Mouse (Mus musculus) hindbrain, postnatal 0 days (tissue): ENCODE data around the gene Tmem63a. TPM values are rescaled to one million over a fixed set of nuclear protein-coding genes. Genes with fewer than 3 reads are reported as not detected.

Experiments used
- ATAC-seq: fragments of 200-750 bp; cut with Nextera tagmentation; 2 replicates; pipeline ENCODE4 v1.8.0; 2017; ENCODE audit warnings: mild to moderate bottlenecking, moderate TSS enrichment, moderate library complexity
- DNase-seq: peaks from one replicate; pipeline ENCODE4 v3.0.0-alpha.2; 2015; ENCODE audit warnings: low spot score
- H3K27ac ChIP-seq: fragments of 300-500 bp; sonication (generic); 2 replicates; pipeline ENCODE4 v1.5.1; 2014; ENCODE audit warnings: mild to moderate bottlenecking
- H3K27me3 ChIP-seq: fragments of 300-500 bp; sonication (generic); 2 replicates; pipeline ENCODE4 v1.6.1; 2014; ENCODE audit warnings: low read length, mixed read lengths; ENCODE audit not compliant: insufficient read depth
- H3K36me3 ChIP-seq: fragments of 300-500 bp; sonication (generic); 2 replicates; pipeline ENCODE4 v1.6.1; 2014; ENCODE audit warnings: low read length, mixed read lengths; ENCODE audit not compliant: insufficient read depth
- H3K4me1 ChIP-seq: fragments of 300-500 bp; sonication (generic); 2 replicates; pipeline ENCODE4 v1.6.1; 2014; ENCODE audit warnings: antibody characterized with exemption, low read length, mixed read lengths; ENCODE audit not compliant: insufficient read depth
- H3K4me2 ChIP-seq: fragments of 300-500 bp; sonication (generic); 2 replicates; pipeline ENCODE4 v1.6.1; 2014; ENCODE audit warnings: low read depth, mild to moderate bottlenecking, low read length, moderate library complexity, mixed read lengths
- H3K4me3 ChIP-seq: fragments of 300-500 bp; sonication (generic); 2 replicates; pipeline ENCODE4 v1.5.1; 2014; ENCODE audit warnings: low read length
- H3K9ac ChIP-seq: fragments of 300-500 bp; sonication (generic); replicated peaks from 2 replicates; pipeline ENCODE4 v1.6.1; 2014; ENCODE audit warnings: mild to moderate bottlenecking, low read length, moderate library complexity, mixed read lengths
- H3K9me3 ChIP-seq: fragments of 300-500 bp; sonication (generic); 2 replicates; pipeline ENCODE4 v1.6.1; 2016; ENCODE audit warnings: low read length, mixed read lengths
- CTCF ChIP-seq: IDR thresholded peaks from 2 replicates; pipeline ENCODE4 v1.5.1; 2016; ENCODE audit warnings: antibody characterized with exemption, control low read depth, low read depth
- WGBS: fragments of 180-500 bp; shearing (Covaris S2); extraction: QIAGEN DNeasy Blood & Tissue Kit; methylation state at CpG from one replicate; pipeline ENCODE4 v1.1.7; 2014; 5-methylcytosine and 5-hydroxymethylcytosine counted together
- polyA plus RNA-seq: library from polyadenylated mRNA; unstranded; fragments of >200 nt; fragmentation: Nextera tagmentation; extraction: Ambion mirVana; gene quantifications from 2 replicates; pipeline ENCODE4 v1.2.1, GENCODE M21; 2015
- total RNA-seq: library from RNA; depleted of rRNA; stranded (reverse); fragments of >200 nt; gene quantifications from 2 replicates; pipeline ENCODE4 v1.2.3, GENCODE M21; 2014

The Tmem63a gene
- total and polyA plus RNA-seq, 2 experiments from 2014 or later: 3.0 to 5.4 TPM

DNA sequence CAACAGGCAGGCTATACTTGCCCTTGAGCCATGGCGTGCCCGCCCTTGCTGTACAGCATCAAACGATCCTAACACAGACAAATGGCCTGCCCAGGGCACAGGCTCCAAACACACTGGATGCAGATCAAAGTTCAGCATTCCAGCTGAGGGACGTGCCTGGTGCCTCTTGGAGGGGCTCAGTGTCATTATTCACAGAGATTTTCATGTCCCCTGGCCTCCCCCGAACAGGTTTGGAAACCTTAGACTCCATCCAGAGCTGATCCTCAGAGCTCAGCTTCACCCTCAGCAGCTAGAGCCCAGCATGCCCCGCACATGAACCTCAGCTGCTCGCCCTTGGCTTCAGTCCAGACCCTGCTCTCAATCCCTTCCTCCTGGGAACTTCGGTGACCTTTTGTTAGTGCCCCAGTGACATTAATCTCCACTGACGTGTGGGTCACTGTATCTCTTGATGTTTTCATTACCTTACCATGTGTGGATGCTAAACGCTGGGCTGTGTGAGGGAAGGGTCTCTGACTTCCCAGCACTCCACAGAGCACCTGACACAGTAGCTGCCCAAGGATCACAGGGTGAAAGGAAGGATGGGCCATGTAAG lies 58.5 kb downstream of the Tmem63a start:
- H3K9me3 ChIP-seq: no peaks in the 10 kb centered on the region
- no peaks in the 10 kb centered on the region for H3K4me1 ChIP-seq
- 40% methylated on average over 10 of the region's 10 CpGs for WGBS
- TF ChIP-seq CTCF: no peak
- H3K9ac ChIP-seq: no peak overlapping the region
- DNase-seq: no peak
- H3K4me2 ChIP-seq: no peak overlapping the region
- no peak for ATAC-seq
- no peak overlapping the region for H3K4me3 ChIP-seq
- no peaks in the 10 kb centered on the region for H3K36me3 ChIP-seq
- no peaks in the 10 kb centered on the region for H3K27me3 ChIP-seq
- H3K27ac ChIP-seq: no peak overlapping the region

GRCm38 (mm10) chr1:181001217-181001616 lies 59.1 kb downstream of the Tmem63a start:
- Histone ChIP-seq H3K27me3 (no peaks in the 10 kb centered on the region), H3K27ac (no peak overlapping the region), H3K9me3 (no peaks in the 10 kb centered on the region), H3K36me3 (no peaks in the 10 kb centered on the region), H3K4me3 (no peak overlapping the region), H3K4me2 (no peak overlapping the region), H3K9ac (no peak overlapping the region), H3K4me1 (no peaks in the 10 kb centered on the region)
- TF ChIP-seq CTCF: no peak
- 89% methylated on average over 3 of the region's 3 CpGs for WGBS
- ATAC-seq (no peak), DNase-seq (no peak)

GRCm38 (mm10) chr1:181001621-181002020 lies 59.5 kb downstream of the Tmem63a start:
- TF ChIP-seq CTCF: no peak
- no peaks in the 10 kb centered on the region for H3K27me3 ChIP-seq
- H3K9ac ChIP-seq: no peak overlapping the region
- no peak for DNase-seq
- no peak overlapping the region for H3K4me2 ChIP-seq
- no peaks in the 10 kb centered on the region for H3K9me3 ChIP-seq
- no peak for ATAC-seq
- no peaks in the 10 kb centered on the region for H3K36me3 ChIP-seq
- H3K4me1 ChIP-seq: no peaks in the 10 kb centered on the region
- H3K27ac ChIP-seq: no peak overlapping the region
- 96% methylated on average over 3 of the region's 3 CpGs for WGBS
- H3K4me3 ChIP-seq: no peak overlapping the region

GRCm38 (mm10) chr1:181003790-181004189 lies 61.6 kb downstream of the Tmem63a start:
- WGBS: 75% methylated on average over 2 of the region's 2 CpGs
- no peak for TF ChIP-seq CTCF
- no peaks in the 10 kb centered on the region for H3K36me3 ChIP-seq

GRCm38 (mm10) chr1:181005331-181005730 lies 63.2 kb downstream of the Tmem63a start:
- no peak overlapping the region for H3K9ac ChIP-seq
- H3K27me3 ChIP-seq: no peaks in the 10 kb centered on the region
- H3K36me3 ChIP-seq: no peaks in the 10 kb centered on the region
- no peak for TF ChIP-seq CTCF
- no peak for DNase-seq
- no peak for ATAC-seq
- no peak overlapping the region for H3K27ac ChIP-seq
- no peak overlapping the region for H3K4me2 ChIP-seq
- H3K4me3 ChIP-seq: no peak overlapping the region
- no peaks in the 10 kb centered on the region for H3K9me3 ChIP-seq
- H3K4me1 ChIP-seq: no peaks in the 10 kb centered on the region
- WGBS: 87% methylated on average over 8 of the region's 8 CpGs

More at GRCm38 (mm10) chr1:181003790-181004189, 61.6 kb downstream of the Tmem63a start:
- H3K4me3 ChIP-seq: no peak overlapping the region
- H3K9ac ChIP-seq: no peak overlapping the region
- DNase-seq (no peak), ATAC-seq (no peak)
- no peaks in the 10 kb centered on the region for H3K27me3 ChIP-seq
- no peaks in the 10 kb centered on the region for H3K4me1 ChIP-seq
- no peak overlapping the region for H3K27ac ChIP-seq
- H3K9me3 ChIP-seq: no peaks in the 10 kb centered on the region
- no peak overlapping the region for H3K4me2 ChIP-seq

- Histone ChIP-seq H3K9ac (no peak overlapping the region), H3K4me2 (no peak overlapping the region), H3K4me1 (no peaks in the 10 kb centered on the region), H3K27me3 (no peaks in the 10 kb centered on the region), H3K36me3 (no peaks in the 10 kb centered on the region), H3K4me3 (no peak overlapping the region), H3K9me3 (no peaks in the 10 kb centered on the region), H3K27ac (no peak overlapping the region)
- WGBS: 87% methylated on average over 6 of the region's 6 CpGs
- DNase-seq (no peak), ATAC-seq (no peak)
- TF ChIP-seq CTCF: no peak
Observed at GRCm38 (mm10) chr1:181007831-181008230, 65.7 kb downstream of the Tmem63a start.

DNA sequence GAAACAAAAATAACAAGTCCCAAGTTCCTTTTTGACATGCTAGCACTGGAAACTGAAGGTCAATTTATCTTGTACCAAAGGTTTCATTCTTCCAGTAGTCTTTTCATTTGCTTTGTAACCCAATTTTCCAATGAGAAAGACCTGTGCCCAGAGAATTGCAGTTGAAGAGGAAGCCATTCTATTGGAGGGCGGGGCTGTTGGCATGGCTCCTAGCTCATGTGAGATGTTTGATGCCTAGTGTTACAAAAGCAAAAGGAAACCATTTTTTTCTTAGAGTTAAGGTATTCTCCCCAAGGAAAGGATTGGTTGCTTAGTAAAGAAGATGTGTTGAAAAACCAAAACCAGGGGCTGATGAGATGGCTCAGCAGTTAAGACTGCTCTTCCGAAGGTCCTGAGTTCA lies 66.1 kb downstream of the Tmem63a start:
- ATAC-seq: no peak
- H3K4me2 ChIP-seq: no peak overlapping the region
- no peak overlapping the region for H3K4me3 ChIP-seq
- TF ChIP-seq CTCF: no peak
- no peak overlapping the region for H3K9ac ChIP-seq
- no peak for DNase-seq
- no peaks in the 10 kb centered on the region for H3K36me3 ChIP-seq
- H3K9me3 ChIP-seq: no peaks in the 10 kb centered on the region
- H3K27me3 ChIP-seq: no peaks in the 10 kb centered on the region
- H3K27ac ChIP-seq: no peak overlapping the region
- WGBS: 97% methylated on average over 2 of the region's 2 CpGs
- H3K4me1 ChIP-seq: no peaks in the 10 kb centered on the region
